Mouse (Mus musculus) hematopoietic stem cell, adult 5-6 weeks (primary cell): ENCODE data around the gene Atp5h. TPM values are rescaled to one million over a fixed set of nuclear protein-coding genes. Genes with fewer than 3 reads are reported as not detected.

ENCODE experiments used
- ATAC-seq, 2 experiments: fragments of 125-278 bp in 1 of 2; replicated peaks in 1 of 2; 2 replicates each; pipeline ENCODE4 v1.8.0; 2016 to 2017; ENCODE audit warnings: inconsistent platforms in 2 of 2, mild to moderate bottlenecking in 2 of 2, moderate number of reproducible peaks in 2 of 2, low read depth in 1 of 2, moderate TSS enrichment in 1 of 2; ENCODE audit not compliant: low FRiP score in 2 of 2, poor library complexity in 2 of 2, severe bottlenecking in 2 of 2, insufficient read depth in 1 of 2, low TSS enrichment in 1 of 2
- total RNA-seq: library from RNA; stranded (forward); fragments of 172-1452, 232-1000 nt; gene quantifications from 2 replicates; pipeline ENCODE4 v1.2.3, GENCODE M21; 2017

The Atp5h gene
- total RNA-seq, 1 experiment from 2014 or later: 778 TPM

DNA sequence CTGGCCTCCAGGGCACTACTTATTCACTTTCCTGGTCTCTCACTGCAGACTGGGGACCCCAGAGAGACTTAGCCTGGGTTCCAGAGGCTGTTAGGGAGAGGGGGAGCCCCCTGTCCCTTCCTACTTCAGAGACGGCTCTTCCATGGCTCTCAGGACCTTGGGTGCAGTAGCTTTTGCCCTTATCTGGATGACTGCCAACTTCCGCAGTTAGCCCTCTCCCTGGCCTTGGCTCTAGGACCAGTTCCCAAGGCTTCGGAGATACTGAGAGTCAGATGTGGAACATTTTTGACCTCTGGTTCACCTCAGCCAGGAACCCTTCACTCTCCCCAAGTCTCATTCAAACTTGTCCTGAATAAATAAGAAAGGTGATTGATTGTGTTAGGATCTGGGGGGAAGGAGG lies 27.1 kb upstream of the Atp5h start:
- ATAC-seq: no peak

DNA sequence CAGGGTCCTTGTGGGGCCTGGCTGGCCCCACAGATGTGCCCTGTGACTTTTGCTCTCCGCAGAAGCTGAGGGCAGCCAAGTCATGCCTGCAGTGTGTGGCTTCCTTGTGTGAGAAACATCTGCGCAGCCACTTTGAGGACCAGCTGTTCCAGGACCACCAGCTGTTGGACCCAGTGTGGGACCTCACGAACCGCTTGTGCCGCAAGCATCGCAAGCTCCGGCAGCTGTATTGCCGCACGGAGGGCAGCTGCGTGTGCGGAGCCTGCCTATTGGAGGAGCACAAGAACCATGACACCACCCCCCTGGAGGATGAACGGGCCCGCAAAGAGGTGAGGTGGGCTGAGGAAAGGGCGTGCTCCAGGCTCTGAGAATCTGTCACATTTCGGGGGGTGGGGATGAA lies 21.7 kb upstream of the Atp5h start:
- no peak for ATAC-seq

DNA sequence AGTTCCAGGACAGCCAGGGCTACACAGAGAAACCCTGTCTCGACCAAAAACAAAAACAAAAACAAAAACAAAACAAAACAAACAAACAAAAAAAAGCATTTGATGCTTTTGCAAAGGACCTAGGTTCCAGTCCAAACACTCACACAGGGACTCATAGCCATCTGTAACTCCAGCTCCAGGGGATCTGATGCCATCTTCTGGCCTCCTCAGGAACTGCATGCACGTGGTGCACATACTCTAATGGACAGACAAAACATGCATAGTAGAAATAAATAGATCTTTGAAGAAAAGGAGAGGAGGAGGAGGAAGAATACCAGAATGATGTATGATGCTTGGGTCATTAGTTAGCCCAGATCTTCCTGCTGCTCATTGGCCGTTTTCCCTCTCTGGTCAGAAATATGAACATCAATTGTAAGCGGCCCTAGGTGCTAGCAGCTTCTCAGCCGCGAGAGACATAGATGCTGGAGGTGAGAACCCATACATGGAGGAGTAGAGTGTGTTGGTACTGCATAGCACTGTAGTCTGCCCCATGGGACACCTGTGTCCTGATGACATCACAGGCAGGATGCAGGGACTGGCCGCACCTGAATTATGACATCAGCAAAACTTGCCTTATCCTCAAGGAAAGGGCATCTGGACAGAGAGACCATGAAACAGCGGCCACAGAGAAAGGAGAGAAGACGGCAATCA lies 20.3 kb upstream of the Atp5h start, which contains the start of gene Trim80:
Gene Trim80 (plus strand): TSS at position 640 of the 690 bp plus-strand sequence.
- ATAC-seq: no peak

DNA sequence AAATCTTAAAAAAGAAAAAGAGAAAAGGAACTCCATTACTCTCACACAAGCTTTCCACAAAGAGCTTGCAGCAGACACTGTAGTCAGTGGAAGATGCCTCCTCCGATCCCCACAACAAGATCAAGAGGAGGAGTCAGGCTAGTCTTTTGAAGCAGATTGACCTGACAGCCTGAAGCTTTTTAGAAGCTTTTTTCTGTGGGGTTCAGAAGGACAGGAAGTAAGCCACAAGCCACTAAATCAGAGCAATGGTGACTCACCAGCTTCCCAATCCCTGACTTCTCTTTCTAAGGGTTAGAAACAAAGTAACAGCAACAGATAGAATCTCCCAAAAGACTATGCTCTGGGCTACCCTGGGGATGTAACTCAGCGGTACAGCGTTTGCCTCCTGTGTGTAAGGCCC lies 19.6 kb upstream of the Atp5h start:
- ATAC-seq: no peak

DNA sequence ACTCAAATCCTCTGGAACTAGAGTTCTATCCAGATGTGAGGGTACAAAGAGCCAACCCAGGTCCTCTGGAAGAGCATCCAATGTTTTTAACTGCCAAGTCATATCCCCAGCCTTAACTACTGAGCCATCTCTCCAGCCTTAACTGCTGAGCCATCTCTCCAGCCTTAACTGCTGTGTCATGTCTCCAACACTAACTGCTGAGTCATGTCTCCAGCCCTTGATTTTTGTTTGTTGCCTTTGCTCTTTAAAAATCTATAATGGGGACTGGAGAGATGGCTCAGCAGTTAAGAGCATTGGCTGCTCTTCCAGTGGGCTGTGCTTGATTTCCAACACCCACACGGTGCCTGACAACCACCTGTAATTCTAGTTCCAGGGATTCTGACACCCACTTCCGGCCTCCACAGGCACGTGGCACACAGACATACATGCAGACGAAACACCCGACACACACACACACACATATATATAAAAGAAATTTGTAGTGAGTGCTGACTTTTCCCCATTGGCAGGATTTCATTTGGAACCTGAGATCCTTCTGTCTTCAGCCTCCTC lies 17.9 kb upstream of the Atp5h start:
- ATAC-seq: no peak

DNA sequence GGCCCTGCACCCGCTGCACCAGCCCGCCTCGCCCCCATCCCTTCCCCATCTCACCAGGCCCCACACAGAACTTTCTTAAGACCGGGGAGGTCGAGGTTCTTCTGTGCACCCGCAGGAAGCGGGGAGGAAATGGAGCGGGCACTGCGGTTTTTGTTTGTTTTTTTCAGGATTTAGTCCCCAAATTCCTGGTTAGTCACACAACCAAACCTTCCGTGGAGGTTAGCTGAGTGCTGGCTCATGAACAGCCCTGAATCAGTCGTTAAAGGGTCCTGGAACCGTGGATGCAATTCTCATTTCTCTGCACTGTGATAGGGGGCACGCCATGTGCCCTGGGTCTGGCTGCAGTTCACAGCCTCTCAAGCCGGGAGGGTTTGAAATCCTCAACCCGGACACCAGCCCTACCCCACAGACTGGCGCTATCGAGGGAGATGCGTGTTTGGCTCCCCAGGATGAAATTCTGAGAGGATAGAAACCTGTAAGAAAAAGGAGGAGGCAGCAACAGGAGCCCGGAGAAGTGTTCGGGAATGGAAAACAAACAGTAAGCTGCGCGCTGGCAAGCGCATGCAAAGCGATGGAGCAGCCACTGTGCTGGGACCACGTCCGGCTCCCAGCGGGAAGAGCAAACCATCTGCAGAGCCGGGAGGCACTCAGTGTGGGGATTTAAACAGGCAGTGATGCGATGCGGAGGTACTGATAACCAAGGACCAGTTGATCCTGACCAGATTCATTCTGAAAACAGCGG lies 16.0 kb upstream of the Atp5h start:
- peak in 1 of 2 experiments; percentile 38; a peak in 2 of 4 replicates for ATAC-seq

DNA sequence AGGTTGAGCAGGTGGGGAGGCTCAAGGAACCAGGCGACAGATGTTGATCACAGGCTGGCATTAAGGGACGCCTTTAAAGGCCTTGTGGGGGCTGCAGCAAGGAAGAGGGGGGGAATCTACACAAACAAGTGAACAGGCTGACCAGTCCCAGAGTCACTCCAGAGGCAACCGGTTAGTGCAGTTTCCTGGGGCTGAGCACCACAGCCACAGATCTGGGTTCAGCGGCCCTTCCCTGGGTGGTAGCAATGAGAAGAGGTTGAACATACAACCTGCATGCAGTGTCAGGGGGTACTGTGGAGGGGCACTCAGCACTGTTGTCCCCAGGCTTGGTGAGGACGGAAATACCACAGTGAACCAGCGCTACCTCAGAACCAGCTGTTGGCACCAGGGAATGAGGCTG lies 13.6 kb upstream of the Atp5h start:
- ATAC-seq: no peak

DNA sequence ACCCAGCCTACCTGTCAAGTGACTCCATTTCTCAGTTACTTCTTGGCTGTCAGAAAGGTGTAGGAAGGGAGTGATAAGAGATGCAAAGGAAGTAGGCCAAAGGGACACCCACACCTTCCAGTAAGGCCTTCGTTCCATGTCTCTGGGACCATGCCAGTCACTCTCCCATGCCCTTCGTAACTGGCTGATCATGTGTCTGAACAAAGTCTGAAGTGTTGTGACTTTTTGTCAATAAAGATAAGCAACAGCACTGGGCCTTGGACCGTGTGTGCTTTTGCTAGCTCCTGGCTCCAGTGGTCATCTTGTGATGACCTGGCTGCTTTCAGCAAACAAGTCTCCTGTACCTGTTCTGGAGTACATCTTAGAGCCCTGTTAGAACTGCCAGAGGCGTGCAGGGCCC lies 13.1 kb upstream of the Atp5h start:
- no peak for ATAC-seq

DNA sequence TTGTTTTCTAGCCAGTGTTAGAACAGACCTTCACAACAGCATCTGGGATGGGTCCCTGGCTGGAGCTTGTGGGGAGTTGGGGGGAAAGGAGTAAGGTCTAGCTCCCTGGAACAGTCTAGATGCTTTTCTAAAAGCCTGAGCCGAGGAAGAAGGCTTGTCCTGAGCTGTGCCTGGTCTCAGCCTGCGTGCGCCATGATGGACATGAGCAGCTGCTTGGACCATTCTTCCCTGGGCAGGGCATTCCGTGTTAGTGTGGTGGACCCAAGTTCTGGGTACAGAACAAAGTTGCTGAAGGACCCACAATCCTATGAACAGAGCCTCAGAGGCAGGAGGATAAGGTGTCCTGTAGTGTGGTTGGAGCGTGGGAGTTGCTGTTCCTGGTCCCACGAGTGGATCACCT lies 10.8 kb upstream of the Atp5h start:
- no peak for ATAC-seq

DNA sequence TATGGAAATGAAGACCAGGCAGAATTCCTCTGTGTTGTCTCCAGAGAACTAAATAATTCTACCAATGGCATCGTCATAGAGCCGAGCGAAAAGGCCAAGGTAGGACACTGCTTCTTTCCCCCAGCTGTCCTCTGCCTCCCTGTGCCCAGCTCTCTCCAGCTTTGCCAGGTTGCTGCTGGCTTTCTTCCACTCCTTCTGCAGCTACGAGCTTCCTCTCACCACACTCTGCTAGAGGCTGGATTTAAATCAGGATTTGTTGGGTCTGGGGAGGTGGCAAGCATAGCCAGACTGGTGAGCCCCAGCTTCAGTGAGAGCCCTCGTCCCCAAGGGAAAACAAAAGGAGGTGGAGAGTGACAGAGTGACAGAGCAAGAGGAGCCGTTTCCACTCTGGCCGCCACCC lies 9.5 kb upstream of the Atp5h start:
- ATAC-seq: no peak

DNA sequence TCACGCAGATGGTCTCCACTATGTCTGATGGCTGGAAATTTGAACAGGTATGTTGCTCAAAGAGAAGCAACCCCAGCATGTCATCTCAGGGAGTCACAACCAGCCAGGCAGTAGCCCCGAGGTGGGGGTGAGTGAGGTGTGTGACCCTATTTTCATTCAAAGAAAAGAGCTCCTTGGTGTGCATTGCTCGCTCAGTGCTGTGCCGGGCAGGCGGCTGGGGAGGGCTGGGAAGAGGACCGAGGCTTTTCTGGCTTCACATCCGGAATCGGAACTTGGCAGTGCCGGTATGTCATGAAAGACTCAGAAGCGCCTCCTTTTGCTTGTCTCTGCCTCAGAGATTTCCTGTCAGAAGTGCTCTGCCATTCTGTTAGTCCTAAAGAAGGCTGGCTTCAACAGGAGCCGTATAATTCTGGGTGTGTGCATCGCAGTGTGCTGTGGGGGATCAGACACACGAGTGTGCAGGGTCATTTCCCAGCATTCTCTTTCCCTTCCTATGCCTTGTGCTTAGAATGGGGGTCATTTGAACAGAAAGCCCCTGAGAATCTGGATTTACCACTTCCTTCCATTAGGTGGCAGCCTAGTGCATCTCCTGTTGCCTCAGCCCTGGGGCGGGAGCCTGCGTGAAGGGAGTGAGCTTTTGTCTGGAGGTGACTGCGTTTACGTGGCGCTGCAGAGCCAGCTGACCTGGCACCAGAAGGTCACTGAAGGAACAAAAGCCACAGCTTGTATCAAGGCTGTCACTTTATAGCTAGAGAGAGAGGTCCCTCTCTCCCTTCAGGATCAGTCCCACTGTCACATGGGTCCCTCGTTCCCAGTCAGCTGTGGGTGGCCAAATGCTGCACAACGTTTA lies 7.9 kb upstream of the Atp5h start:
- ATAC-seq: peak; percentile 76 to 85

DNA sequence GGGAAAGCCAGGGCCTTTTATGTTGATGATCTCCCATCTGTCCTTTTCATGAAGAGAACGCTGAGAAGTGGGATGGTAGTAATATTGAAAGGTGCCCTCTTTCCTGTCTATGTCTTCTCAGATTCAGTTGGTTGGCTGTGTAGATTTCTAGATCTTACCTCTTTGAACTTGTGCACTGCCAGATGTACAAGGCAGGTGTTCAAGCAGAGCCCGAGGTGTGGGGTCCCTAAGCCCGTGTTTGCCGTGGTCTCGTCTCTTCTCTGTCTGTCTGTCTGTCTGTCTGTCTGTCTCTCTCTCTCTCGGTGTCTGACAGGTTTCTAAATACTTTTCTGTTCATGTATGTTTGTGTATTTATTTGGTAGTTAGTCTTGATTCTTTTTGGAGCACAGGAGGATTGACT lies 5.9 kb upstream of the Atp5h start:
- no peak for ATAC-seq

DNA sequence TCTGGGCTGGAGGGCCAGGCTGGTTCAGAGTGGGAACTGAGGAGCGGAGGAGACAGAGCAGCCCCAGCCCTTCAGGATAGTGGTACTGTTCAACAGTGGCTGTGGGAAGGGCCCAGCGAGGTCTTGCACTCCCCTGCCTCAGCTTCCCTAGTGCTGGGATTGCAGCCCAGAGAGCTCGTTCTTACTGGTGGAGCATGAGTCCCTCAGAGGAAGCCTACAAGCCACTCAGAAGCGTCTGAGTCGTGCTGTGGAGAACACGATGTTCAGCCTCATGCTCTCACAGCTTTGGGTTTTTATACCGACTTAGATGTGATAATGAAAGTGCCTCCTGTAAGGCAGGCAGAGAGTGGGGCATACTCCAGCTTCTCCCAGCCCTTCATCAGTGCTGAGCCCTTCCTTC lies 4.9 kb upstream of the Atp5h start:
- no peak for ATAC-seq

DNA sequence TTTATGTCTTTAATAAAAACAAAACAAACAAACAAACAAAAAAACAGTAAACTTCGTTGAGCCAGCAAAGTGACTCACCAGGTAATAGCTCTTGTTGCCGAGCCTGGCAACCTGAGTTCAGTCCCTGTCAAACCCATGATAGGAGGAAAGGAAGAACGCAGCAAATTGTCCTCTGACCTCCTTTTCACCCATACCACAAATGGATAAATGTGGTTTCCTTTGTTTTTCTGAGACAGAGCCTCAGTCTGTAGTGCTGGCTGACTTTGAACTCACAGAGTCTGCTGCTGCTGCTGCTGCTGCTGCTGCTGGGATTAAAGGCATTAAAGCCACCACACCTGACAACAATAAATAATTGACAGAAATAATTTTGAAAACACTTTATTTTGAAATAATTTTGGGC lies 3.3 kb upstream of the Atp5h start:
- no peak for ATAC-seq

DNA sequence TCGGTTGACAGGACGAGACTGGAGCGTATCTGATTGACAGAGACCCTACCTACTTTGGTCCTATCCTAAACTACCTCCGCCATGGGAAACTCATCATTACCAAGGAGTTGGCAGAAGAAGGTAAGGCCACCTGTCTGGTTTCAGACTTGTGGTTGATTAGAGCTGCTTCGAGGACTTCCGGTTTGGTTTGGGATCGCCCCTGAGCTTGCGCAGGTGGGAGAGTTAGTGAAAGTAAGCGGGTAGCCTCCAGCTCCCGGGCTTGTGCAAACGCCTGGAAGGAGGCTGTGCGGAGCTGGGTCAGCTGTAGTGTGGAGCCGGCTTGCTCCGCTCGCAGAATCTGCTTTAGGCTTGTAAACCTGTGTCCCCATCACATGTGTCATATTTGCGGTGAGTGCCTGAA lies 2.2 kb upstream of the Atp5h start:
- ATAC-seq: no peak

DNA sequence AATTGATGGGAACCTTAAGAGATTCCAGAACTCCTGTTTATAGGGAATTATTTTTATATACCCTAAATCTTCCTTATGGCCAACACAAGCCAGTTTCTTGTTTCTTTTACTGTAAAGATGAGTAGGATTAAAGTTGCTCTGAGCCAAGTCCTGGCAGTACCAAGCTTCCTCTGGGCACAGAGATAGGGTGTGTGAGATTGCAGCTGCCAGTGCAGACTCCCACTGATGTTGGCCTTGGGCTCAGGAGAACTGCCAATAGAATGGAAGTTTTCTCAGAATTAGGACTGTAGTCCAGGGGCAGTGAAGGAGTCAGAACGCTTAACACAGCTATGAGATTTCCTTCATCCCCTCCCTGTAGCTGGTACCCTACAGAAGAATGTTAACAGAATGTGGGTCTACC lies 1.6 kb upstream of the Atp5h start:
- ATAC-seq: no peak

DNA sequence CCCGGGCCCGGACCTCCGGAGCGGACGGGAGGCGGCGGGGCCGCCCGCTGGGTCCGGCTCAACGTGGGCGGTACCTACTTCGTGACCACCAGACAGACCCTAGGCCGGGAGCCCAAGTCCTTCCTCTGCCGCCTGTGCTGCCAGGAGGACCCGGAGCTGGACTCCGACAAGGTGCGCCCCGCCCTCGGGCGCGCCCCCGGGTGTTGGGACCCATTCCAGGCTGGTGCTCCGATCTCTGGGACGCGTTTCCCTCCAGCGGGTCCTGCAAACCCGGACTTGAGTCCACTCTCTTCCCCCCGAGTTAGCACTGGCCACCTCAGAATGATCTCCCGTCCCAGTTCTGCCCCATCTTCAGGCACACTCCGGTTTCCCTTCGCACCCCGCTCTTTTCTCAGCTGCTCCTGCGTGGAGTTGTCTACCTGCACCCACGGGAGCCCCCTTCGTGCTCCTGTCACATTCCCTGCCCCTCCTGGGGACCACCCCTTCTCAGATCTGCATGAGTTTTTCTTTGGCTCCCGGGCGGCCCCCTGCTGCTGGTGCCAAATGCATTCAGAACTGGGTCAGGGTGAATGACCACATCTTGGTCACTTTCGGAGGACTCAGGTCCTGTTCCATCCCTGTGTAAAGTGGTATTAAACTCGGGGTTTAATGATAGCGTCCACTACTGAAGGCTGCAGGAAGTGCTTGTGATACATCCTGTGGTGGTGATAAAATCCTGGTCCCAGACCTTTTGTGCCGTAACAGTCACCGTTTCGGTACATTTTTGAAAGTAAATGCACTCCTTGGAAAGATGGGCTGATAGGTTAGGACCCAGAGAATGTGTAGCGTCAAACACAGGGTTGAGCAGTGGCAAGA lies 801 bp upstream of the Atp5h start:
- no peak for ATAC-seq
